Mouse (Mus musculus): Measurements from ENCODE around the gene Sox15.
"Not testable (repeated sequence)": the region's sequence is repeated elsewhere in the genome, so short reads cannot be mapped to it uniquely, and the experiment has no call there.

Gene Sox15

GRCm38 (mm10) chr11:69655264-69656064 is at the start of gene Sox15:
Gene Sox15 (plus strand): TSS chr11:69655314.
- in situ Hi-C loops (cut with MboI; ENCODE audit: low sequenced_read_pairs): no loop called here

- in situ Hi-C loops (cut with MboI; ENCODE audit: low sequenced_read_pairs): no loop called here
These were observed 49.2 kb upstream of the Sox15 start, which contains the start of gene Atp1b2 for GRCm38 (mm10) chr11:69605726-69606490. Gene Atp1b2 (minus strand): TSS chr11:69605942.

GRCm38 (mm10) chr11:69606491-69606795 is 48.7 kb upstream of the Sox15 start:
- in situ Hi-C loops (cut with MboI; ENCODE audit: low sequenced_read_pairs): no loop called here

- in situ Hi-C loops (cut with MboI; ENCODE audit: low sequenced_read_pairs): no loop called here
These were observed 48.3 kb upstream of the Sox15 start for GRCm38 (mm10) chr11:69606832-69607231.

- in situ Hi-C loops (cut with MboI; ENCODE audit: low sequenced_read_pairs): no loop called here
These were observed 46.6 kb upstream of the Sox15 start for GRCm38 (mm10) chr11:69608525-69608924.

GRCm38 (mm10) chr11:69609416-69609815 is 45.7 kb upstream of the Sox15 start:
- in situ Hi-C loops (cut with MboI; ENCODE audit: low sequenced_read_pairs): no loop called here

- in situ Hi-C loops (cut with MboI; ENCODE audit: low sequenced_read_pairs): no loop called here
These were observed 44.2 kb upstream of the Sox15 start for GRCm38 (mm10) chr11:69610899-69611298.

- in situ Hi-C loops (cut with MboI; ENCODE audit: low sequenced_read_pairs): no loop called here
These were observed 41.4 kb upstream of the Sox15 start for GRCm38 (mm10) chr11:69613553-69614256.

- in situ Hi-C loops (cut with MboI; ENCODE audit: low sequenced_read_pairs): not testable (repeated sequence)
These were observed 40.9 kb upstream of the Sox15 start for GRCm38 (mm10) chr11:69614257-69614588.

- in situ Hi-C loops (cut with MboI; ENCODE audit: low sequenced_read_pairs): no loop called here
These were observed 38.3 kb upstream of the Sox15 start for GRCm38 (mm10) chr11:69616781-69617180.

GRCm38 (mm10) chr11:69617805-69618204 is 37.3 kb upstream of the Sox15 start, which contains the start of gene Shbg:
Gene Shbg (minus strand): TSS chr11:69617905.
- in situ Hi-C loops (cut with MboI; ENCODE audit: low sequenced_read_pairs): no loop called here

- in situ Hi-C loops (cut with MboI; ENCODE audit: low sequenced_read_pairs): no loop called here
These were observed 34.6 kb upstream of the Sox15 start for GRCm38 (mm10) chr11:69620394-69621081.

- in situ Hi-C loops (cut with MboI; ENCODE audit: low sequenced_read_pairs): no loop called here
These were observed 33.4 kb upstream of the Sox15 start, which contains the start of gene Sat2 for GRCm38 (mm10) chr11:69621571-69622268. Gene Sat2 (plus strand): TSS chr11:69622024.

- in situ Hi-C loops (cut with MboI; ENCODE audit: low sequenced_read_pairs): no loop called here
These were observed 32.7 kb upstream of the Sox15 start for GRCm38 (mm10) chr11:69622406-69622805.

- in situ Hi-C loops (cut with MboI; ENCODE audit: low sequenced_read_pairs): no loop called here
These were observed 32.1 kb upstream of the Sox15 start for GRCm38 (mm10) chr11:69623006-69623405.

- in situ Hi-C loops (cut with MboI; ENCODE audit: low sequenced_read_pairs): not testable (repeated sequence)
These were observed 30.8 kb upstream of the Sox15 start for GRCm38 (mm10) chr11:69624339-69624738.

- in situ Hi-C loops (cut with MboI; ENCODE audit: low sequenced_read_pairs): no loop called here
These were observed 26.8 kb upstream of the Sox15 start for GRCm38 (mm10) chr11:69628286-69628685.

GRCm38 (mm10) chr11:69629802-69630201 is 25.3 kb upstream of the Sox15 start:
- in situ Hi-C loops (cut with MboI; ENCODE audit: low sequenced_read_pairs): no loop called here

GRCm38 (mm10) chr11:69632284-69633089 is 22.6 kb upstream of the Sox15 start, which contains the start of gene Fxr2:
Gene Fxr2 (plus strand): TSS chr11:69632990.
- in situ Hi-C loops (cut with MboI; ENCODE audit: low sequenced_read_pairs): no loop called here
